Mouse (Mus musculus): ENCODE results near the gene Sptbn2. TPM values are rescaled to one million over a fixed set of nuclear protein-coding genes. Genes with fewer than 3 reads are reported as not detected.

Gene Sptbn2
- polyA plus RNA-seq (2016; fragmentation: Nextera tagmentation; extraction: Ambion mirVana): 8.3 and 14.9 TPM in 2 replicates

- Histone ChIP-seq H3K4me1 (peaks cover 43% of the 10 kb centered on the region), H3K36me3 (no peaks in the 10 kb centered on the region), H3K9me3 (replicated peaks) (no peaks in the 10 kb centered on the region), H3K4me3 (peak within 1 kb of the TSS; percentile 83), H3K27ac (replicated peaks) (peak within 1 kb of the TSS; percentile 95), H3K27me3 (ENCODE audit: low read depth, poor library complexity, severe bottlenecking) (peaks cover 67% of the 10 kb centered on the region)
- 10% methylated on average over 13 of the region's 13 CpGs for WGBS
- no peak for DNase-seq (ENCODE audit: low spot score)
These were observed at the start of gene Sptbn2 for GRCm38 (mm10) chr19:4711098-4711600. Sptbn2 (plus strand) TSS chr19:4711167.

- H3K4me3 ChIP-seq: no peak overlapping the region
- no peak for DNase-seq (ENCODE audit: low spot score)
These were observed 44.2 kb upstream of the Sptbn2 start for GRCm38 (mm10) chr19:4666815-4667214.

GRCm38 (mm10) chr19:4670776-4671175 is 40.2 kb upstream of the Sptbn2 start:
- H3K4me1 ChIP-seq: peaks cover 8% of the 10 kb centered on the region
- no peak overlapping the region for H3K4me3 ChIP-seq
- DNase-seq (ENCODE audit: low spot score): no peak
- H3K27ac ChIP-seq (replicated peaks): no peak overlapping the region
- H3K9me3 ChIP-seq (replicated peaks): no peaks in the 10 kb centered on the region
- no peaks in the 10 kb centered on the region for H3K27me3 ChIP-seq (ENCODE audit: low read depth, poor library complexity, severe bottlenecking)
- WGBS: 89% methylated on average over 4 of the region's 4 CpGs
- no peaks in the 10 kb centered on the region for H3K36me3 ChIP-seq

More at GRCm38 (mm10) chr19:4666815-4667214, 44.2 kb upstream of the Sptbn2 start:
- H3K36me3 ChIP-seq: no peaks in the 10 kb centered on the region
- no peaks in the 10 kb centered on the region for H3K27me3 ChIP-seq (ENCODE audit: low read depth, poor library complexity, severe bottlenecking)
- H3K9me3 ChIP-seq (replicated peaks): no peaks in the 10 kb centered on the region
- no peak overlapping the region for H3K27ac ChIP-seq (replicated peaks)
- no peaks in the 10 kb centered on the region for H3K4me1 ChIP-seq

GRCm38 (mm10) chr19:4672401-4672800 is 38.6 kb upstream of the Sptbn2 start:
- H3K27me3 ChIP-seq (ENCODE audit: low read depth, poor library complexity, severe bottlenecking): no peaks in the 10 kb centered on the region
- H3K4me3 ChIP-seq: no peak overlapping the region
- no peaks in the 10 kb centered on the region for H3K9me3 ChIP-seq (replicated peaks)
- 53% methylated on average over 6 of the region's 6 CpGs for WGBS
- H3K36me3 ChIP-seq: no peaks in the 10 kb centered on the region
- peaks cover 8% of the 10 kb centered on the region for H3K4me1 ChIP-seq
- DNase-seq (ENCODE audit: low spot score): no peak
- no peak overlapping the region for H3K27ac ChIP-seq (replicated peaks)

- Histone ChIP-seq H3K27ac (replicated peaks) (no peak overlapping the region), H3K9me3 (replicated peaks) (peaks cover 4% of the 10 kb centered on the region; the same call in 1 of the 2 replicates), H3K36me3 (no peaks in the 10 kb centered on the region), H3K4me3 (no peak overlapping the region), H3K4me1 (peaks cover 13% of the 10 kb centered on the region), H3K27me3 (ENCODE audit: low read depth, poor library complexity, severe bottlenecking) (peaks cover 42% of the 10 kb centered on the region)
- 67% methylated on average over 3 of the region's 3 CpGs for WGBS
- DNase-seq (ENCODE audit: low spot score): no peak
These were observed 16.6 kb upstream of the Sptbn2 start for GRCm38 (mm10) chr19:4694346-4694745.

GRCm38 (mm10) chr19:4697121-4697520 is 13.8 kb upstream of the Sptbn2 start:
- no peak overlapping the region for H3K4me3 ChIP-seq
- peaks cover 4% of the 10 kb centered on the region; the same call in 1 of the 2 replicates for H3K9me3 ChIP-seq (replicated peaks)
- no peak overlapping the region for H3K27ac ChIP-seq (replicated peaks)
- peaks cover 70% of the 10 kb centered on the region for H3K27me3 ChIP-seq (ENCODE audit: low read depth, poor library complexity, severe bottlenecking)
- DNase-seq (ENCODE audit: low spot score): no peak
- H3K4me1 ChIP-seq: peaks cover 24% of the 10 kb centered on the region
- WGBS: 88% methylated on average over 3 of the region's 3 CpGs
- no peaks in the 10 kb centered on the region for H3K36me3 ChIP-seq

GRCm38 (mm10) chr19:4697721-4698120 is 13.2 kb upstream of the Sptbn2 start:
- H3K36me3 ChIP-seq: no peaks in the 10 kb centered on the region
- peak overlapping the region; percentile 83 for H3K27ac ChIP-seq (replicated peaks)
- DNase-seq (ENCODE audit: low spot score): no peak
- 78% methylated on average over 9 of the region's 9 CpGs for WGBS
- peaks cover 75% of the 10 kb centered on the region for H3K27me3 ChIP-seq (ENCODE audit: low read depth, poor library complexity, severe bottlenecking)
- peaks cover 4% of the 10 kb centered on the region; the same call in 1 of the 2 replicates for H3K9me3 ChIP-seq (replicated peaks)
- peaks cover 30% of the 10 kb centered on the region for H3K4me1 ChIP-seq
- H3K4me3 ChIP-seq: peak overlapping the region; percentile 60; the same call in 1 of the 2 replicates

- Histone ChIP-seq H3K4me1 (peaks cover 34% of the 10 kb centered on the region), H3K9me3 (replicated peaks) (peaks cover 4% of the 10 kb centered on the region; the same call in 1 of the 2 replicates), H3K36me3 (no peaks in the 10 kb centered on the region), H3K4me3 (peak within 1 kb of the TSS; percentile 60), H3K27me3 (ENCODE audit: low read depth, poor library complexity, severe bottlenecking) (peaks cover 80% of the 10 kb centered on the region), H3K27ac (replicated peaks) (peak within 1 kb of the TSS; percentile 83)
- WGBS: under 1% methylated on average over 40 of the region's 40 CpGs
- DNase-seq (ENCODE audit: low spot score): peak; percentile 84
These were observed 12.7 kb upstream of the Sptbn2 start, which contains the start of gene Gm960 for GRCm38 (mm10) chr19:4698205-4698677. Gm960 (minus strand) TSS chr19:4698668.

GRCm38 (mm10) chr19:4698856-4699255 is 12.1 kb upstream of the Sptbn2 start:
- 45% methylated on average over 8 of the region's 8 CpGs for WGBS
- Histone ChIP-seq H3K27ac (replicated peaks) (no peak overlapping the region), H3K36me3 (no peaks in the 10 kb centered on the region), H3K9me3 (replicated peaks) (peaks cover 4% of the 10 kb centered on the region; the same call in 1 of the 2 replicates), H3K4me1 (peaks cover 34% of the 10 kb centered on the region), H3K4me3 (peak overlapping the region; percentile 60), H3K27me3 (ENCODE audit: low read depth, poor library complexity, severe bottlenecking) (peaks cover 86% of the 10 kb centered on the region)
- no peak for DNase-seq (ENCODE audit: low spot score)

GRCm38 (mm10) chr19:4699821-4700220 is 11.1 kb upstream of the Sptbn2 start:
- WGBS: 87% methylated on average over 5 of the region's 5 CpGs

GRCm38 (mm10) chr19:4700656-4701055 is 10.3 kb upstream of the Sptbn2 start:
- peaks cover 34% of the 10 kb centered on the region for H3K4me1 ChIP-seq
- H3K9me3 ChIP-seq (replicated peaks): peaks cover 4% of the 10 kb centered on the region; the same call in 1 of the 2 replicates
- no peak for DNase-seq (ENCODE audit: low spot score)
- H3K4me3 ChIP-seq: no peak overlapping the region
- whole genome bisulfite sequencing: 79% methylated on average over 8 of the region's 8 CpGs
- H3K27ac ChIP-seq (replicated peaks): no peak overlapping the region
- H3K36me3 ChIP-seq: no peaks in the 10 kb centered on the region
- peaks cover 92% of the 10 kb centered on the region for H3K27me3 ChIP-seq (ENCODE audit: low read depth, poor library complexity, severe bottlenecking)

More at GRCm38 (mm10) chr19:4699821-4700220, 11.1 kb upstream of the Sptbn2 start:
- DNase-seq (ENCODE audit: low spot score): no peak
- Histone ChIP-seq H3K4me3 (no peak overlapping the region), H3K9me3 (replicated peaks) (peaks cover 4% of the 10 kb centered on the region; the same call in 1 of the 2 replicates), H3K27ac (replicated peaks) (no peak overlapping the region), H3K36me3 (no peaks in the 10 kb centered on the region), H3K4me1 (peaks cover 34% of the 10 kb centered on the region), H3K27me3 (ENCODE audit: low read depth, poor library complexity, severe bottlenecking) (peaks cover 90% of the 10 kb centered on the region)

- H3K4me3 ChIP-seq: no peak overlapping the region
- peaks cover 87% of the 10 kb centered on the region for H3K27me3 ChIP-seq (ENCODE audit: low read depth, poor library complexity, severe bottlenecking)
These were observed 9.7 kb upstream of the Sptbn2 start for GRCm38 (mm10) chr19:4701221-4701620.

GRCm38 (mm10) chr19:4708765-4709164 is 2.2 kb upstream of the Sptbn2 start:
- WGBS: 83% methylated on average over 10 of the region's 10 CpGs

More at GRCm38 (mm10) chr19:4701221-4701620, 9.7 kb upstream of the Sptbn2 start:
- no peaks in the 10 kb centered on the region for H3K36me3 ChIP-seq
- H3K4me1 ChIP-seq: peaks cover 34% of the 10 kb centered on the region
- H3K9me3 ChIP-seq (replicated peaks): peaks cover 4% of the 10 kb centered on the region; the same call in 1 of the 2 replicates
- WGBS: 74% methylated on average over 7 of the region's 7 CpGs
- DNase-seq (ENCODE audit: low spot score): no peak
- H3K27ac ChIP-seq (replicated peaks): no peak overlapping the region

More at GRCm38 (mm10) chr19:4708765-4709164, 2.2 kb upstream of the Sptbn2 start:
- H3K4me1 ChIP-seq: peaks cover 30% of the 10 kb centered on the region
- no peak overlapping the region for H3K27ac ChIP-seq (replicated peaks)
- no peak for DNase-seq (ENCODE audit: low spot score)
- H3K4me3 ChIP-seq: no peak overlapping the region
- peaks cover 60% of the 10 kb centered on the region for H3K27me3 ChIP-seq (ENCODE audit: low read depth, poor library complexity, severe bottlenecking)
- no peaks in the 10 kb centered on the region for H3K9me3 ChIP-seq (replicated peaks)
- no peaks in the 10 kb centered on the region for H3K36me3 ChIP-seq
